14 mouse cellular contexts compared by ENCODE assay signal in the genomic region with DNA sequence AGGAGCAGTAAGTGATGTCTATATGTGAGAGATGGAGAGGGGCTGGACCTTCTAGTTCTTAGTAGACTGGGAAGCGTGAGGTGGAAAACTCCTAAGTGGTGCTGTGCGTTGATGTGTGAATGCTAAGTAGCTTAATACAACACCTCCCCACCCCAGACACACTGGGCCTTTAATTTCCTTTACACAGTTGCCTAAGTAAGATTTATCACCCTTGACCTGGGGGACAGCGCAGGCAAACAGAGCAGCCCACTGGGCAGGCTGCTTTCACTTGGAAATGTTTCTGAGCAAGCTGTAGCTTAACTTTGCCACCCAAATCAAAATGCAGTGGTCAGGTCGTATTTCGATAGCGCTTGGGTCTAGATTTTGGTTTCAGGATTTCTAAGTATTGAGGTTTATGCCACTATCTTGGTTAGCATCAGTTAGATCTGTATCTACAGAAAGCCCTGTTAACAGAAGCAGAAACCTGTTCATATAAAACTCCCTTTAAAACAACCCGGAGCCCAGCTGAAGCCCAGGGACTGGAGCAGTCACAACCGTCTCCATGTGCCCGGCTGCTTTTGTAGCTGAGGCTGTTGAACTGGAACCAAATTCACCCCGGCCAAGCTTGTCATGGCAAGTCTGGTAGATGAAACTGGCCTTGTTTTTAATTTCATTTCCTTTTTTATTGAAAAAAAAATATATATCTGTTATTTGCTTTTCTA. TPM values are rescaled to one million over a fixed set of nuclear protein-coding genes. Genes with fewer than 3 reads are reported as not detected.
DNase-seq lines count a peak whose midpoint lies in the region; ATAC-seq and TF ChIP-seq lines count a peak whose summit lies in the region.
"Had no signal": no experiment of that assay in that cellular context is flagged by ENCODE, and none has a peak within 500 bp of the region (broad histone marks: within the 10 kb centered on the region; RNA-seq: fewer than 3 reads in every experiment).

No protein-coding gene starts in this region.

- no peaks in the 10 kb centered on the region for H3K9me3 ChIP-seq in kidney, postnatal 0 days (replicated peaks; ENCODE audit: low read length)
- H3K9me3 ChIP-seq in limb, embryonic 14.5 days (ENCODE audit: control insufficient read depth, low read length): no peaks in the 10 kb centered on the region
- H3K9me3 ChIP-seq: liver, embryonic 12.5 days; megakaryocyte, embryonic 14.5 days had no signal

- no peaks in the 10 kb centered on the region for H3K27me3 ChIP-seq in kidney, postnatal 0 days (ENCODE audit: insufficient read depth, low read length)
- no peaks in the 10 kb centered on the region for H3K27me3 ChIP-seq in limb, embryonic 14.5 days (ENCODE audit: control insufficient read depth, insufficient read depth, low read length)

- H3K27ac ChIP-seq in kidney, postnatal 0 days: no peak overlapping the region
- H3K27ac ChIP-seq in limb, embryonic 14.5 days (replicated peaks; ENCODE audit: low read depth, low read length): no peak overlapping the region
- H3K27ac ChIP-seq: layer of hippocampus, adult 2 months; liver, embryonic 12.5 days had no signal

- H3K4me2 ChIP-seq in kidney, postnatal 0 days (ENCODE audit: low read length): 0 out of 2 replicates have a peak overlapping the region, but pooled peaks have one; percentile 4
- peak overlapping the region; percentile 20; the same call in 1 of the 2 replicates for H3K4me2 ChIP-seq in limb, embryonic 14.5 days (replicated peaks; ENCODE audit: low read depth, low read length, severe bottlenecking)
- H3K4me2 ChIP-seq: heart, embryonic 11.5 days; liver, embryonic 12.5 days had no signal

- H3K4me1 ChIP-seq in kidney, postnatal 0 days (replicated peaks; ENCODE audit: insufficient read depth, low read length): no peaks in the 10 kb centered on the region
- H3K4me1 ChIP-seq in limb, embryonic 14.5 days (ENCODE audit: control insufficient read depth, insufficient read depth, low read length): peaks cover 14% of the 10 kb centered on the region
- H3K4me1 ChIP-seq: liver, embryonic 12.5 days had no signal

- WGBS in kidney, postnatal 0 days: 28% methylated on average over 10 of the region's 10 CpGs
- WGBS in limb, embryonic 14.5 days: 28% methylated on average over 10 of the region's 10 CpGs

- H3K4me3 ChIP-seq in kidney, postnatal 0 days (replicated peaks; ENCODE audit: low read depth, low read length): no peak overlapping the region
- no peak overlapping the region for H3K4me3 ChIP-seq in limb, embryonic 14.5 days (replicated peaks; ENCODE audit: low read length)
- H3K4me3 ChIP-seq: layer of hippocampus, adult 2 months; liver, embryonic 12.5 days; megakaryocyte, embryonic 14.5 days had no signal

- no peak overlapping the region for H3K9ac ChIP-seq in kidney, postnatal 0 days (ENCODE audit: low read depth, low read length)
- no peak overlapping the region for H3K9ac ChIP-seq in limb, embryonic 14.5 days (ENCODE audit: low read depth, low read length, severe bottlenecking)
- H3K9ac ChIP-seq: liver, embryonic 12.5 days had no signal

- no peak for TF ChIP-seq POLR2A in limb, embryonic 14.5 days (IDR thresholded peaks at IDR 0.05; ENCODE audit: borderline replicate concordance, extremely low read depth, insufficient read depth, insufficient read length)

- DNase-seq in kidney, postnatal 0 days (ENCODE audit: low spot score): peak; percentile 70
- no peak for DNase-seq in kidney, postnatal 10 days
- peak; percentile 67 to 71 for DNase-seq in B cell, adult 2 months
- DNase-seq in embryo, embryonic 10 days (ENCODE audit: low spot score): peak; percentile 58
- DNase-seq in limb, embryonic 14.5 days (ENCODE audit: low spot score): no peak
- no peak for DNase-seq in retina, embryonic 14.5 days (ENCODE audit: low spot score)

- H3K36me3 ChIP-seq in kidney, postnatal 0 days (ENCODE audit: insufficient read depth, low read length): no peaks in the 10 kb centered on the region
- H3K36me3 ChIP-seq in limb, embryonic 14.5 days (ENCODE audit: control insufficient read depth, insufficient read depth, low read length): no peaks in the 10 kb centered on the region
- H3K36me3 ChIP-seq: liver, embryonic 12.5 days had no signal

- no peak for TF ChIP-seq CTCF in kidney, postnatal 0 days (IDR thresholded peaks at IDR 0.05; ENCODE audit: low read depth)

- ATAC-seq in kidney, postnatal 0 days (replicated peaks; ENCODE audit: low FRiP score, low read depth): 0 out of 2 replicates have a peak, but pooled peaks have one; percentile 67
- ATAC-seq in limb, embryonic 14.5 days (ENCODE audit: low FRiP score, low read depth): no peak
- no peak for ATAC-seq in granulocyte monocyte progenitor cell, adult 5-6 weeks (replicated peaks; ENCODE audit: poor library complexity, severe bottlenecking)
- ATAC-seq in megakaryocyte-erythroid progenitor cell, adult 5-6 weeks (replicated peaks; ENCODE audit: low FRiP score, low TSS enrichment, poor library complexity, severe bottlenecking): no peak
- ATAC-seq: hindbrain, embryonic 16.5 days; liver, embryonic 12.5 days had no signal

RNA-seq across cellular contexts. Expression of gene Bach2, which starts 19.0 kb away (rescaled TPM):
- polyA plus RNA-seq in kidney, postnatal 0 days (2015; fragmentation: Nextera tagmentation; extraction: Ambion mirVana): 5.9 and 6.7 TPM in 2 replicates
- polyA plus RNA-seq in limb, embryonic 14.5 days (2012; rRNA removed): 6.0 and 7.5 TPM in 2 replicates
- 9.6 and 11.0 TPM in 2 replicates for polyA plus RNA-seq in limb, embryonic 14.5 days (2014; fragmentation: Nextera tagmentation; extraction: Ambion mirVana)
- total RNA-seq in granulocyte monocyte progenitor cell, adult 5-6 weeks (2014; fragmentation: Nextera tagmentation): 0.67 and 4.9 TPM in 2 replicates
- under 0.01 and 0.17 TPM in 2 replicates for total RNA-seq in granulocyte monocyte progenitor cell, adult 5-6 weeks (2017)
- total RNA-seq in megakaryocyte-erythroid progenitor cell, adult 5-6 weeks (2014; fragmentation: Nextera tagmentation): 3.5 and 16.9 TPM in 2 replicates
- total RNA-seq in megakaryocyte-erythroid progenitor cell, adult 5-6 weeks (2017): 0.52 and 0.53 TPM in 2 replicates
- total RNA-seq: MEL had no signal

Comparison
In these comparisons a context has a peak if more than half of its experiments do, and no peak if none do; other contexts are left out.
1. DNase-seq: peak in kidney, postnatal 0 days (single experiment), B cell, adult 2 months (2 of 2) and embryo, embryonic 10 days (single experiment); none in kidney, postnatal 10 days (single experiment), limb, embryonic 14.5 days (single experiment) and retina, embryonic 14.5 days (single experiment).